Comparison of ENCODE assay signal across 8 mouse cellular contexts in the genomic region with DNA sequence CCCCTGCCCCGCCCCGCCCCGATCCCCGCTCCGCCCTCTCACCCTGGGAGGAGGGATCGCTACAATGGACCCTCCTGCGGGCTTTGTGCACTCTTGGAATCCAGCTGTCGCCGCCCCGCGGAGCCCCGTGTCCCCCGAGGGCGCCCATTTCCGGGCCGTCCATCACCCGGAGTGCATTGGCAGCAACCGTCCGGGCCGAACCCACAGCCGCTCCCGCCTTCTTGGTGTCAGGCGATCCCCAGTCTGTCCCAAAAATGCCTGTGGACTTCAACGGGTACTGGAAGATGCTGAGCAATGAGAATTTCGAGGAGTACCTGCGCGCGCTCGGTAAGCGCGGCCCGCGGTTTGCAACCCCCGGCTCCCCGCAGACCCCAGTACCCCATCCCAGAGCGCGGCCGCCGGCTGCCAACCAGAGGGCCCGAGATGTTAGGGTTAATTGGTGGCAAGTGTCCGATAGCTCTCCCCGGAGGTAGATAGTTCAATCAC. TPM values are rescaled to one million over a fixed set of nuclear protein-coding genes. Genes with fewer than 3 reads are reported as not detected.
DNase-seq lines count a peak whose midpoint lies in the region; ATAC-seq and TF ChIP-seq lines count a peak whose summit lies in the region.

No protein-coding gene starts in this region.

- peak overlapping the region; percentile 54 for H3K9ac ChIP-seq in embryonic facial prominence, embryonic 11.5 days (replicated peaks; ENCODE audit: low read length)
- H3K9ac ChIP-seq in heart, embryonic 13.5 days, result peak overlapping the region; percentile 86
- peak overlapping the region; percentile 75 for H3K9ac ChIP-seq in kidney, embryonic 16.5 days (replicated peaks; ENCODE audit: low read length)

- no peaks in the 10 kb centered on the region for H3K9me3 ChIP-seq in embryonic facial prominence, embryonic 11.5 days (replicated peaks; ENCODE audit: control insufficient read depth, low read length)
- H3K9me3 ChIP-seq in heart, embryonic 13.5 days, result no peaks in the 10 kb centered on the region
- H3K9me3 ChIP-seq in kidney, embryonic 16.5 days (ENCODE audit: low read length), result no peaks in the 10 kb centered on the region

- ATAC-seq in embryonic facial prominence, embryonic 11.5 days (replicated peaks; ENCODE audit: insufficient number of reproducible peaks, low FRiP score, low TSS enrichment, low read depth), result peak; percentile 68
- ATAC-seq in heart, embryonic 13.5 days (ENCODE audit: extremely low read depth, insufficient number of reproducible peaks, low FRiP score, low TSS enrichment), result no peak
- ATAC-seq in kidney, embryonic 16.5 days (ENCODE audit: low FRiP score, low TSS enrichment), result peak; percentile 73

- WGBS in embryonic facial prominence, embryonic 11.5 days, result under 1% methylated on average over 35 of the region's 42 CpGs
- under 1% methylated on average over 42 of the region's 42 CpGs for whole genome bisulfite sequencing in heart, embryonic 13.5 days
- under 1% methylated on average over 37 of the region's 42 CpGs for WGBS in kidney, embryonic 16.5 days
- 2% methylated on average over 42 of the region's 42 CpGs for WGBS in small intestine, adult 2 months

- peak overlapping the region; percentile 82 for H3K4me2 ChIP-seq in embryonic facial prominence, embryonic 11.5 days (ENCODE audit: low read depth, low read length)
- H3K4me2 ChIP-seq in heart, embryonic 13.5 days, result peak overlapping the region; percentile 80
- H3K4me2 ChIP-seq in kidney, embryonic 16.5 days (replicated peaks; ENCODE audit: low read depth, low read length), result peak overlapping the region; percentile 70

- no peaks in the 10 kb centered on the region for H3K4me1 ChIP-seq in embryonic facial prominence, embryonic 11.5 days (ENCODE audit: control insufficient read depth, insufficient read depth, low read length)
- H3K4me1 ChIP-seq in heart, embryonic 13.5 days, result peaks cover 48% of the 10 kb centered on the region
- H3K4me1 ChIP-seq in kidney, embryonic 16.5 days (ENCODE audit: insufficient read depth, low read length), result peaks cover 51% of the 10 kb centered on the region
- H3K4me1 ChIP-seq in small intestine, adult 2 months (ENCODE audit: control insufficient read depth, insufficient read depth, insufficient read length, low read length), result peaks cover 21% of the 10 kb centered on the region

- H3K27ac ChIP-seq in embryonic facial prominence, embryonic 11.5 days (replicated peaks; ENCODE audit: low read depth, low read length), result no peak overlapping the region
- peak overlapping the region; percentile 69 for H3K27ac ChIP-seq in heart, embryonic 13.5 days (replicated peaks)
- peak overlapping the region; percentile 27; the same call in 1 of the 2 replicates for H3K27ac ChIP-seq in kidney, embryonic 16.5 days (ENCODE audit: low read length)
- H3K27ac ChIP-seq in small intestine, adult 2 months (ENCODE audit: insufficient read depth, low read depth, low read length), result no peak overlapping the region

- no peak for TF ChIP-seq CTCF in small intestine, adult 2 months (IDR thresholded peaks at IDR 0.05; ENCODE audit: extremely low read depth, insufficient read length, insufficient replicate concordance, low read depth, low read length)

- H3K4me3 ChIP-seq in embryonic facial prominence, embryonic 11.5 days (ENCODE audit: low read depth, low read length), result peak overlapping the region; percentile 45
- peak overlapping the region; percentile 68 for H3K4me3 ChIP-seq in heart, embryonic 13.5 days
- peak overlapping the region; percentile 72 for H3K4me3 ChIP-seq in kidney, embryonic 16.5 days (ENCODE audit: low read length)
- peak overlapping the region; percentile 61 for H3K4me3 ChIP-seq in small intestine, adult 2 months (ENCODE audit: low read depth, low read length)

- peak; percentile 21 to 57 for DNase-seq in adrenal gland, adult (ENCODE audit: inconsistent age in 2 of 2, low spot score in 1 of 2)
- no peak for DNase-seq in adrenal gland, adult 8-10 months
- peak; percentile 82 for DNase-seq in embryonic facial prominence, embryonic 11.5 days (ENCODE audit: low spot score)
- peak; percentile 49 for DNase-seq in lung, postnatal 36 days
- no peak for DNase-seq in left cerebral cortex, adult 8-10 months (ENCODE audit: low spot score in 2 of 2)

- H3K27me3 ChIP-seq in embryonic facial prominence, embryonic 11.5 days (ENCODE audit: control insufficient read depth, insufficient read depth, low read length), result no peaks in the 10 kb centered on the region
- peaks cover 21% of the 10 kb centered on the region for H3K27me3 ChIP-seq in heart, embryonic 13.5 days (replicated peaks)
- no peaks in the 10 kb centered on the region for H3K27me3 ChIP-seq in kidney, embryonic 16.5 days (ENCODE audit: insufficient read depth, low read length)
- H3K27me3 ChIP-seq in small intestine, adult 2 months (ENCODE audit: control insufficient read depth, insufficient read depth, low read length), result peaks cover 7% of the 10 kb centered on the region; the same call in 1 of the 2 replicates

- H3K36me3 ChIP-seq in embryonic facial prominence, embryonic 11.5 days (replicated peaks; ENCODE audit: control insufficient read depth, insufficient read depth, low read depth, low read length), result no peaks in the 10 kb centered on the region
- H3K36me3 ChIP-seq in heart, embryonic 13.5 days, result peaks cover 6% of the 10 kb centered on the region; the same call in 1 of the 2 replicates
- H3K36me3 ChIP-seq in kidney, embryonic 16.5 days (ENCODE audit: insufficient read depth, low read length), result no peaks in the 10 kb centered on the region; the same call in 1 of the 2 replicates
- H3K36me3 ChIP-seq in small intestine, adult 2 months (ENCODE audit: control insufficient read depth, insufficient read depth, low read length), result no peaks in the 10 kb centered on the region

- TF ChIP-seq POLR2A in small intestine, adult 2 months (IDR thresholded peaks at IDR 0.05; ENCODE audit: low read depth, low read length), result no peak

RNA-seq across cellular contexts. Expression of gene Rbp1, which starts 2.0 kb away (rescaled TPM):
- total RNA-seq in adrenal gland, adult 8-10 months (2022), result 1 to 10 TPM; 7.3 to 8.6 (median 7.6) TPM
- polyA plus RNA-seq in embryonic facial prominence, embryonic 11.5 days (2014; fragmentation: Nextera tagmentation; extraction: Ambion mirVana), result 70.8 and 81.9 TPM in 2 replicates
- polyA plus RNA-seq in heart, embryonic 13.5 days (2015; fragmentation: Nextera tagmentation; extraction: Ambion mirVana), result 70.9 and 71.2 TPM in 2 replicates
- polyA plus RNA-seq in kidney, embryonic 16.5 days (2015; fragmentation: Nextera tagmentation; extraction: Ambion mirVana), result 104 and 106 TPM in 2 replicates
- 1.0 and 5.1 TPM in 2 replicates for polyA plus RNA-seq in small intestine, adult 2 months (2012; rRNA removed)
- 1 to 10 TPM; 4.9 to 6.4 (median 5.8) TPM for total RNA-seq in left cerebral cortex, adult 8-10 months (2022)

Comparison
In these comparisons a context has a peak if more than half of its experiments do, and no peak if none do; other contexts are left out.
1. DNase-seq: peak in adrenal gland, adult (2 of 2), embryonic facial prominence, embryonic 11.5 days (single experiment) and lung, postnatal 36 days (single experiment); none in adrenal gland, adult 8-10 months (single experiment) and left cerebral cortex, adult 8-10 months (0 of 2).
2. H3K27ac ChIP-seq: peak in heart, embryonic 13.5 days (single experiment) and kidney, embryonic 16.5 days (single experiment); none in embryonic facial prominence, embryonic 11.5 days (single experiment) and small intestine, adult 2 months (single experiment).
3. RNA of gene Rbp1, which starts 2.0 kb away (polyA plus RNA-seq): 104 to 106 TPM in kidney, embryonic 16.5 days, 70.9 to 71.2 TPM in heart, embryonic 13.5 days and 70.8 to 81.9 TPM in embryonic facial prominence, embryonic 11.5 days; 1.0 to 5.1 TPM in small intestine, adult 2 months; every median in the first group is over 10 times any median in the second.
4. Peak in every context shown above with its lines, with median percentiles within 50 percentile points of each other: H3K4me2 ChIP-seq, H3K4me3 ChIP-seq and H3K9ac ChIP-seq.